In genomic region chr5:17454059-17454458, GRCm38 (mm10) we compare ENCODE assay signal across 23 mouse cellular contexts. TPM values are rescaled to one million over a fixed set of nuclear protein-coding genes. Genes with fewer than 3 reads are reported as not detected.
"Had no signal": no experiment of that assay in that cellular context is flagged by ENCODE, and none has a peak within 500 bp of the region (broad histone marks: within the 10 kb centered on the region; RNA-seq: fewer than 3 reads in every experiment).

No protein-coding gene starts in this region.

- DNase-seq: retina, postnatal 1 day; right cerebral cortex, adult 18-20 months; right cerebral cortex, postnatal 14 days; right cerebral cortex, postnatal 25 days; right cerebral cortex, postnatal 4 days; spleen, adult 18-20 months; thymus, adult 18-20 months; thymus, adult 2 months; thymus, postnatal 14 days; thymus, postnatal 25 days; thymus, postnatal 36 days; thymus, postnatal 4 days had no signal

- H3K27me3 ChIP-seq: neural tube, embryonic 13.5 days; neural tube, embryonic 15.5 days; stomach, embryonic 15.5 days had no signal

- H3K4me1 ChIP-seq: neural tube, embryonic 13.5 days; neural tube, embryonic 15.5 days; stomach, embryonic 15.5 days had no signal

- H3K27ac ChIP-seq: neural tube, embryonic 13.5 days; neural tube, embryonic 15.5 days; stomach, embryonic 15.5 days; stomach, postnatal 0 days had no signal

- H3K36me3 ChIP-seq: neural tube, embryonic 13.5 days; neural tube, embryonic 15.5 days; stomach, embryonic 15.5 days had no signal

- H3K4me3 ChIP-seq: neural tube, embryonic 13.5 days; neural tube, embryonic 15.5 days; stomach, embryonic 15.5 days had no signal

- H3K4me2 ChIP-seq: neural tube, embryonic 13.5 days; neural tube, embryonic 15.5 days; stomach, embryonic 15.5 days had no signal

- H3K9ac ChIP-seq: neural tube, embryonic 13.5 days; neural tube, embryonic 15.5 days; stomach, embryonic 15.5 days had no signal

- H3K9me3 ChIP-seq: neural tube, embryonic 13.5 days; neural tube, embryonic 15.5 days; stomach, embryonic 15.5 days had no signal

RNA-seq across cellular contexts. Expression of gene Speer4f1, which starts 21.8 kb away (rescaled TPM):
- polyA plus RNA-seq: neural tube, embryonic 13.5 days; neural tube, embryonic 14.5 days; neural tube, embryonic 15.5 days; small intestine, adult 2 months; spleen, adult 2 months; stomach, embryonic 14.5 days; stomach, embryonic 15.5 days; stomach, embryonic 16.5 days; stomach, postnatal 0 days; thymus, adult 2 months; thymus, postnatal 0 days; urinary bladder, adult 2 months had no signal
